Mouse (Mus musculus): ENCODE data around the gene Ppp1r12b. TPM values are rescaled to one million over a fixed set of nuclear protein-coding genes. Genes with fewer than 3 reads are reported as not detected.
A peak's percentile ranks its signal among the peaks of the same experiment; 100 is the strongest.

The Ppp1r12b gene
- polyA plus RNA-seq, 1 experiment from 2014 or later, result 10.5 TPM

DNA sequence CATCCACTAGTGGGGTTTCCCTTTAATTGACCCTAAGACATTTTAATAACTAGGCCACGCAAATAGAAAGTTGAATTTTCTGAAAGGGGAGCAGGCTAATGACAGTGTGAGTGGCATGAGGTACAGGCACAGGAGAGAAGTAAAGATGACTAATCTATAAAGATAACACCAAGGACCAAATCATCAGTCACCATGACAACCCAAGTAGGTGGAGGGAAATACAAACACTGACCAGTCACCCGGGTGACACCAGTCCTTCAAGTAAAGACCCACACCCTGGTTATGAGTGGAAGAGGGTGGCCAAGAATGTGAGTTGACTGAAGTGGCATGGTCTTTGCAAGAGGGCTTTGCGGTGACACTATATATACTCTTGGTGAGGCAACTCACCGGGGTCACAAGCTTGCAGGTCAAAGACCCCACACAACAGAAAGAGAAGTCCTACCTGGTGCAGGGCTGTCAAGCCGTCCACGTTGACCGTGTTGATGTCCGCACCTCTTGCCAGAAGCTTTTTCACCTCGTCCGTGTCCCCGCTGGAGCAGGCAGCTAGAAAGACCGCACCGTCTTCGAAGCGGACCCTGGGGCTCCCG is 599 bp downstream of the Ppp1r12b start:
- WGBS, result 1% methylated on average over 15 of the region's 16 CpGs
- H3K27ac ChIP-seq (ENCODE audit: low read length), result peak overlapping the region; percentile 90

DNA sequence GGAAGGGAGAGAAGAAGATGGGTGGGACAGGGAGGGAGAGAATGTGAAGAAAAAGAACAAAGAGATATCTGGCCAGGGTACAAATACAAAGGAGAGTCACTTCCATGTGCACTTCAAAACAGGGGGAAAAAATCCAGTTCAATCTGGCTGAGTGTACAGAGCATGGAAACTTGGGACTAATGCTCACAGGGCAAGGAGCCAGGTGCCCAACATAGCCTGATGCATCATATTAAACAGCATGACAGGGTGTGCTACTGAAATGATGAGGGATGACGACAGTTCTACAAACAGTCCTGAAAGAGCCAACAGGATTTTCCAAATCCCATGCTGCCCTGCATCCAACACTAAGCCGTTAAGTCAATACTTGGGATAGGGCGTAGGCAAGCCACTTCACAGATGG is 5.8 kb downstream of the Ppp1r12b start:
- H3K36me3 ChIP-seq (ENCODE audit: control insufficient read depth, insufficient read depth, low read length), result 0 out of 2 replicates have a peak, but pooled peaks cover 2% of the 10 kb centered on the region
- WGBS, result 68% methylated on average over 3 of the region's 3 CpGs
- no peak overlapping the region for H3K4me2 ChIP-seq (ENCODE audit: low read depth, low read length)
- H3K9me3 ChIP-seq (ENCODE audit: control insufficient read depth, low read length), result no peaks in the 10 kb centered on the region
- H3K4me1 ChIP-seq (replicated peaks; ENCODE audit: control insufficient read depth, insufficient read depth, low read length), result peaks cover 3% of the 10 kb centered on the region
- no peak for ATAC-seq (ENCODE audit: low read depth)
- no peak overlapping the region for H3K27ac ChIP-seq (ENCODE audit: low read length)
- H3K27me3 ChIP-seq (ENCODE audit: control insufficient read depth, insufficient read depth, low read depth, low read length), result no peaks in the 10 kb centered on the region
- H3K9ac ChIP-seq (ENCODE audit: low read length), result no peak overlapping the region
- H3K4me3 ChIP-seq (ENCODE audit: low read length), result no peak overlapping the region

More for the DNA sequence above, 599 bp downstream of the Ppp1r12b start:
- Histone ChIP-seq H3K4me2 (ENCODE audit: low read depth, low read length) (peak overlapping the region; percentile 88), H3K4me3 (ENCODE audit: low read length) (peak overlapping the region; percentile 95), H3K36me3 (ENCODE audit: control insufficient read depth, insufficient read depth, low read length) (no peaks in the 10 kb centered on the region), H3K4me1 (replicated peaks; ENCODE audit: control insufficient read depth, insufficient read depth, low read length) (peaks cover 6% of the 10 kb centered on the region), H3K9ac (ENCODE audit: low read length) (peak overlapping the region; percentile 97), H3K9me3 (ENCODE audit: control insufficient read depth, low read length) (no peaks in the 10 kb centered on the region), H3K27me3 (ENCODE audit: control insufficient read depth, insufficient read depth, low read depth, low read length) (no peaks in the 10 kb centered on the region)
- peak; percentile 40; the same call in 1 of the 2 replicates for ATAC-seq (ENCODE audit: low read depth)

- no peak overlapping the region for H3K9ac ChIP-seq (ENCODE audit: low read length)
- no peak for ATAC-seq (ENCODE audit: low read depth)
- no peaks in the 10 kb centered on the region for H3K27me3 ChIP-seq (ENCODE audit: control insufficient read depth, insufficient read depth, low read depth, low read length)
- no peaks in the 10 kb centered on the region for H3K9me3 ChIP-seq (ENCODE audit: control insufficient read depth, low read length)
- H3K4me2 ChIP-seq (ENCODE audit: low read depth, low read length), result no peak overlapping the region
- WGBS, result 66% methylated on average over 7 of the region's 7 CpGs
- H3K36me3 ChIP-seq (ENCODE audit: control insufficient read depth, insufficient read depth, low read length), result 0 out of 2 replicates have a peak, but pooled peaks cover 2% of the 10 kb centered on the region
- no peak overlapping the region for H3K27ac ChIP-seq (ENCODE audit: low read length)
- H3K4me1 ChIP-seq (replicated peaks; ENCODE audit: control insufficient read depth, insufficient read depth, low read length), result 0 out of 2 replicates have a peak, but pooled peaks cover 2% of the 10 kb centered on the region
- H3K4me3 ChIP-seq (ENCODE audit: low read length), result no peak overlapping the region
Measured at GRCm38 (mm10) chr1:134947590-134947989, 8.2 kb downstream of the Ppp1r12b start.

DNA sequence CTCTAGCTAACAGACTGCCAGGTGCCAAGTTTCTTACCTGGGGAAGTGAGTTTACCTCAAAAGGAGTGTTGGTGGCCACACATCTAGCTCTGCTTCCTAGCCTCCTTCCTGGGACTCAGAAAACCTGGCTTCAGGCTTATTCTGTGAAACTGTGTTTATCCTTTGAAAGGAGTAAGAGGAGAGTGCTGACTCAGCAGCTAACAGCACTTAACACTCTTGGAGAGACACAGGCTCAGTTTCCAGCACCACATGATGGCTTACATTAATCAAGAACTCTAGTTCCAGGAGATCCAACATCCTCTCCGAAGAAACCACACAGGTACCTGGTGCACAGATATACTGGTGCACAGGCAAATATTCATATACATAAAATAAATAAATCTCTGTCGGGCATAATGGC is 12.8 kb downstream of the Ppp1r12b start:
- no peak overlapping the region for H3K27ac ChIP-seq (ENCODE audit: low read length)
- WGBS, result 82% methylated on average over 2 of the region's 2 CpGs
- H3K9me3 ChIP-seq (ENCODE audit: control insufficient read depth, low read length), result no peaks in the 10 kb centered on the region
- H3K27me3 ChIP-seq (ENCODE audit: control insufficient read depth, insufficient read depth, low read depth, low read length), result no peaks in the 10 kb centered on the region
- peaks cover 8% of the 10 kb centered on the region; the same call in 1 of the 2 replicates for H3K4me1 ChIP-seq (replicated peaks; ENCODE audit: control insufficient read depth, insufficient read depth, low read length)
- 0 out of 2 replicates have a peak, but pooled peaks cover 1% of the 10 kb centered on the region for H3K36me3 ChIP-seq (ENCODE audit: control insufficient read depth, insufficient read depth, low read length)
- no peak overlapping the region for H3K4me2 ChIP-seq (ENCODE audit: low read depth, low read length)
- no peak overlapping the region for H3K4me3 ChIP-seq (ENCODE audit: low read length)
- H3K9ac ChIP-seq (ENCODE audit: low read length), result no peak overlapping the region
- no peak for ATAC-seq (ENCODE audit: low read depth)

- WGBS, result 28% methylated on average over 4 of the region's 4 CpGs
Measured at GRCm38 (mm10) chr1:134940863-134941262, 14.9 kb downstream of the Ppp1r12b start.

DNA sequence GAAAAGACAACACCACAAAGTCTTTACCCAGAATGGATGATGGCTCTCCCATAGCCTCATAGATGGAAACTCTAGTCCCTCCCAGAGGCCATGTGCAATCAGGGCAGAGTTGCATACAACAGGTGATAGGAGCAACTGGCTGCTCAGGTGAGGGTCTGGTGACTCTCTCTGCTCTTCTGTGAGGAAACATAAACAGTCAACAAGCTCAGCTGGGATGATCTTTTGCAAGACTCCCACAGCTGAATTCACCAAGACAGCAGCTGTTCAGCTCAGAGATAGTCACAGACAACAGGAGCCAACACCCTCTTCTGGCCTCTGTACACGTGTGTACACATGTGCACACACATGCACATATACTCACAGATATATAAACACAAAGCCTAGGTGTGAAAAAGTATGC is 17.5 kb downstream of the Ppp1r12b start:
- ATAC-seq (ENCODE audit: low read depth), result no peak
- Histone ChIP-seq H3K4me3 (ENCODE audit: low read length) (no peak overlapping the region), H3K9me3 (ENCODE audit: control insufficient read depth, low read length) (no peaks in the 10 kb centered on the region), H3K27ac (ENCODE audit: low read length) (no peak overlapping the region), H3K27me3 (ENCODE audit: control insufficient read depth, insufficient read depth, low read depth, low read length) (no peaks in the 10 kb centered on the region), H3K9ac (ENCODE audit: low read length) (no peak overlapping the region), H3K36me3 (ENCODE audit: control insufficient read depth, insufficient read depth, low read length) (no peaks in the 10 kb centered on the region), H3K4me2 (ENCODE audit: low read depth, low read length) (no peak overlapping the region), H3K4me1 (replicated peaks; ENCODE audit: control insufficient read depth, insufficient read depth, low read length) (peaks cover 8% of the 10 kb centered on the region; the same call in 1 of the 2 replicates)
- WGBS, result 76% methylated on average over 1 of the region's 1 CpGs

More at GRCm38 (mm10) chr1:134940863-134941262, 14.9 kb downstream of the Ppp1r12b start:
- Histone ChIP-seq H3K4me3 (ENCODE audit: low read length) (no peak overlapping the region), H3K4me2 (ENCODE audit: low read depth, low read length) (0 out of 2 replicates have a peak overlapping the region, but pooled peaks have one; percentile 0), H3K27me3 (ENCODE audit: control insufficient read depth, insufficient read depth, low read depth, low read length) (no peaks in the 10 kb centered on the region), H3K9ac (ENCODE audit: low read length) (no peak overlapping the region), H3K27ac (ENCODE audit: low read length) (peak overlapping the region; percentile 57), H3K36me3 (ENCODE audit: control insufficient read depth, insufficient read depth, low read length) (no peaks in the 10 kb centered on the region), H3K4me1 (replicated peaks; ENCODE audit: control insufficient read depth, insufficient read depth, low read length) (peaks cover 8% of the 10 kb centered on the region; the same call in 1 of the 2 replicates), H3K9me3 (ENCODE audit: control insufficient read depth, low read length) (no peaks in the 10 kb centered on the region)
- peak; percentile 67 for ATAC-seq (ENCODE audit: low read depth)

GRCm38 (mm10) chr1:134936335-134936734 is 19.4 kb downstream of the Ppp1r12b start:
- Histone ChIP-seq H3K4me2 (ENCODE audit: low read depth, low read length) (no peak overlapping the region), H3K36me3 (ENCODE audit: control insufficient read depth, insufficient read depth, low read length) (no peaks in the 10 kb centered on the region), H3K9ac (ENCODE audit: low read length) (no peak overlapping the region), H3K27ac (ENCODE audit: low read length) (no peak overlapping the region), H3K4me3 (ENCODE audit: low read length) (no peak overlapping the region), H3K9me3 (ENCODE audit: control insufficient read depth, low read length) (no peaks in the 10 kb centered on the region), H3K27me3 (ENCODE audit: control insufficient read depth, insufficient read depth, low read depth, low read length) (no peaks in the 10 kb centered on the region), H3K4me1 (replicated peaks; ENCODE audit: control insufficient read depth, insufficient read depth, low read length) (peaks cover 1% of the 10 kb centered on the region; the same call in 1 of the 2 replicates)
- WGBS, result 81% methylated on average over 6 of the region's 6 CpGs
- ATAC-seq (ENCODE audit: low read depth), result no peak

DNA sequence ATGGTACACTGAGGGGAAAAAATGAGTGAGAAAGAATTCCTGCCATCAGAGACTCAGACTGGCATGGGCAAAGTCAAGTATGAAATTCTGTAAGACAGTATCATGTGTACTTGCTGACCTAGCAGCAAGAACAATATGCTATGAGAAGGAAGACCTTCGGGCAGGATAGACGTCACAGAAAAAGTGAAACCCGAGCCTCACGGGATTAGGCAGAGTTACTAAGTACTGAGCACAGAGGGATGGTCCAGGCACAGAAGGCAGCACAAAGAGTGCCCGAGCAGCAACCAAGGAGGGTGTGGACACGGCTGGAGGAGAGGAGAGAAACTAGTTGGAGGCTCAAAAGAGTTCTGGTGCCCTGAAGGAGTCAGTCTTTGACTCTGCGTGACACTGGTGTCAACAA is 23.3 kb downstream of the Ppp1r12b start:
- Histone ChIP-seq H3K9ac (ENCODE audit: low read length) (no peak overlapping the region), H3K4me2 (ENCODE audit: low read depth, low read length) (no peak overlapping the region), H3K27me3 (ENCODE audit: control insufficient read depth, insufficient read depth, low read depth, low read length) (no peaks in the 10 kb centered on the region), H3K4me3 (ENCODE audit: low read length) (no peak overlapping the region), H3K4me1 (replicated peaks; ENCODE audit: control insufficient read depth, insufficient read depth, low read length) (no peaks in the 10 kb centered on the region), H3K36me3 (ENCODE audit: control insufficient read depth, insufficient read depth, low read length) (no peaks in the 10 kb centered on the region), H3K27ac (ENCODE audit: low read length) (no peak overlapping the region), H3K9me3 (ENCODE audit: control insufficient read depth, low read length) (no peaks in the 10 kb centered on the region)
- 38% methylated on average over 7 of the region's 7 CpGs for WGBS
- no peak for ATAC-seq (ENCODE audit: low read depth)

- 75% methylated on average over 6 of the region's 6 CpGs for WGBS
- H3K9me3 ChIP-seq (ENCODE audit: control insufficient read depth, low read length), result no peaks in the 10 kb centered on the region
- no peaks in the 10 kb centered on the region for H3K4me1 ChIP-seq (replicated peaks; ENCODE audit: control insufficient read depth, insufficient read depth, low read length)
- H3K27ac ChIP-seq (ENCODE audit: low read length), result no peak overlapping the region
- no peaks in the 10 kb centered on the region for H3K27me3 ChIP-seq (ENCODE audit: control insufficient read depth, insufficient read depth, low read depth, low read length)
- H3K36me3 ChIP-seq (ENCODE audit: control insufficient read depth, insufficient read depth, low read length), result no peaks in the 10 kb centered on the region
- no peak overlapping the region for H3K4me2 ChIP-seq (ENCODE audit: low read depth, low read length)
- H3K4me3 ChIP-seq (ENCODE audit: low read length), result no peak overlapping the region
- H3K9ac ChIP-seq (ENCODE audit: low read length), result no peak overlapping the region
- no peak for ATAC-seq (ENCODE audit: low read depth)
Measured at GRCm38 (mm10) chr1:134919010-134919409, 36.7 kb downstream of the Ppp1r12b start.

All from lung, embryonic 16.5 days (tissue).